Mouse (Mus musculus): ENCODE data around the gene Gorasp2. TPM values are rescaled to one million over a fixed set of nuclear protein-coding genes. Genes with fewer than 3 reads are reported as not detected.

Gene Gorasp2
- polyA plus RNA-seq, 1 experiment: 87.2 TPM

GRCm38 (mm10) chr2:70742588-70742987 is 81.2 kb downstream of the Gorasp2 start:
- DNase-seq (ENCODE audit: low spot score): no peak

- DNase-seq (ENCODE audit: low spot score): no peak
Observed at GRCm38 (mm10) chr2:70751655-70752054, 90.3 kb downstream of the Gorasp2 start.

GRCm38 (mm10) chr2:70752149-70752548 is 90.8 kb downstream of the Gorasp2 start:
- DNase-seq (ENCODE audit: low spot score): no peak

Other genes with a start within 250 kb of the Gorasp2 start
- 0.15 and 0.31 TPM in 2 replicates for gene Sp5, start 186.7 kb upstream of the Gorasp2 start, polyA plus RNA-seq (2012; rRNA removed)
- gene Erich2, start 152.8 kb upstream of the Gorasp2 start, polyA plus RNA-seq (2012; rRNA removed): 0.78 and 1.3 TPM in 2 replicates
- gene Gad1, start 108.5 kb upstream of the Gorasp2 start, polyA plus RNA-seq (2012; rRNA removed): 0.12 TPM in 1 of 2 replicates, not detected in the other
- gene Gm26558, start 532 bp downstream of the Gorasp2 start, polyA plus RNA-seq (2012; rRNA removed): 0.28 and 0.61 TPM in 2 replicates
- 17.7 and 26.1 TPM in 2 replicates for gene Tlk1, start 164.2 kb downstream of the Gorasp2 start, polyA plus RNA-seq (2012; rRNA removed)